8 mouse cellular contexts compared by ENCODE assay signal in genomic region chr15:82337875-82338274, GRCm38 (mm10). TPM values are rescaled to one million over a fixed set of nuclear protein-coding genes. Genes with fewer than 3 reads are reported as not detected.
DNase-seq lines count a peak whose midpoint lies in the region; ATAC-seq and TF ChIP-seq lines count a peak whose summit lies in the region.

No protein-coding gene starts in this region.

- peak overlapping the region; percentile 73 for H3K4me2 ChIP-seq in kidney, embryonic 16.5 days (replicated peaks; ENCODE audit: low read depth, low read length)
- H3K4me2 ChIP-seq in intestine, embryonic 14.5 days (ENCODE audit: low read length) = peak overlapping the region; percentile 81
- H3K4me2 ChIP-seq in myocyte (ENCODE audit: low read depth) = peak overlapping the region; percentile 98

- no peak for ATAC-seq in kidney, embryonic 16.5 days (ENCODE audit: low FRiP score, low TSS enrichment)
- peak; percentile 26 for ATAC-seq in common myeloid progenitor, adult 5-6 weeks (replicated peaks; ENCODE audit: low read depth, poor library complexity, severe bottlenecking)
- no peak for ATAC-seq in intestine, embryonic 14.5 days (replicated peaks; ENCODE audit: low FRiP score, low TSS enrichment, low read depth)

- peak overlapping the region; percentile 61 for H3K4me3 ChIP-seq in kidney, embryonic 16.5 days (ENCODE audit: low read length)
- H3K4me3 ChIP-seq in intestine, embryonic 14.5 days (ENCODE audit: low read depth, low read length) = peak overlapping the region; percentile 70
- peak overlapping the region; percentile 55 for H3K4me3 ChIP-seq in myocyte

- H3K27ac ChIP-seq in kidney, embryonic 16.5 days (ENCODE audit: low read length) = peak overlapping the region; percentile 47; the same call in 1 of the 2 replicates
- peak overlapping the region; percentile 62; the same call in 1 of the 2 replicates for H3K27ac ChIP-seq in intestine, embryonic 14.5 days (ENCODE audit: low read depth)

- intact Hi-C loops in left cerebral cortex, postnatal 4 days (cut with DNase I) = no loop called here

- no peak overlapping the region for H3ac ChIP-seq in myocyte (ENCODE audit: control insufficient read depth, insufficient read length)

- H3K9me3 ChIP-seq in kidney, embryonic 16.5 days (ENCODE audit: low read length) = no peaks in the 10 kb centered on the region
- H3K9me3 ChIP-seq in intestine, embryonic 14.5 days (ENCODE audit: control insufficient read depth, low read length) = no peaks in the 10 kb centered on the region

- 19% methylated on average over 4 of the region's 4 CpGs for WGBS in kidney, embryonic 16.5 days
- 17% methylated on average over 4 of the region's 4 CpGs for WGBS in intestine, embryonic 14.5 days

- no peaks in the 10 kb centered on the region for H3K27me3 ChIP-seq in kidney, embryonic 16.5 days (ENCODE audit: insufficient read depth, low read length)
- no peaks in the 10 kb centered on the region for H3K27me3 ChIP-seq in intestine, embryonic 14.5 days (replicated peaks; ENCODE audit: control insufficient read depth, insufficient read depth, low read length)
- no peaks in the 10 kb centered on the region for H3K27me3 ChIP-seq in myocyte (ENCODE audit: control insufficient read depth, insufficient read depth, insufficient read length)

- peak overlapping the region; percentile 80 for H3K9ac ChIP-seq in kidney, embryonic 16.5 days (replicated peaks; ENCODE audit: low read length)
- peak overlapping the region; percentile 59 for H3K9ac ChIP-seq in intestine, embryonic 14.5 days (ENCODE audit: low read length)

- TF ChIP-seq POLR2A in myocyte (IDR thresholded peaks at IDR 0.05; ENCODE audit: insufficient read length, low read depth) = no peak

- H3K36me3 ChIP-seq in kidney, embryonic 16.5 days (ENCODE audit: insufficient read depth, low read length) = peaks cover 26% of the 10 kb centered on the region
- H3K36me3 ChIP-seq in intestine, embryonic 14.5 days (ENCODE audit: control insufficient read depth, insufficient read depth, low read length) = peaks cover 32% of the 10 kb centered on the region
- H3K36me3 ChIP-seq in myocyte (ENCODE audit: control insufficient read depth, insufficient read depth) = peaks cover 10% of the 10 kb centered on the region

- H3K4me1 ChIP-seq in kidney, embryonic 16.5 days (ENCODE audit: insufficient read depth, low read length) = peaks cover 33% of the 10 kb centered on the region
- peaks cover 23% of the 10 kb centered on the region for H3K4me1 ChIP-seq in intestine, embryonic 14.5 days (replicated peaks; ENCODE audit: control insufficient read depth, insufficient read depth, low read length)

- no peak for DNase-seq in kidney, adult 9 months
- DNase-seq in intestine, embryonic 14.5 days (ENCODE audit: low spot score) = no peak
- no peak for DNase-seq in ovary, postnatal 14 days (ENCODE audit: low spot score)
- DNase-seq in adrenal gland, postnatal 36 days = no peak
- DNase-seq in left cerebral cortex, postnatal 4 days = no peak

- peaks cover 5% of the 10 kb centered on the region for H3K79me2 ChIP-seq in myocyte (ENCODE audit: control insufficient read depth, insufficient read depth)

TF ChIP-seq in myocyte, 11 proteins besides CTCF, POLR2A, EP300 and RAD21:
- no peak for TF ChIP-seq MAX (IDR thresholded peaks at IDR 0.05; ENCODE audit: low read depth)
- TF ChIP-seq USF1 (IDR thresholded peaks at IDR 0.05; ENCODE audit: low read depth) = no peak
- TF ChIP-seq MYOD1 (IDR thresholded peaks at IDR 0.05; ENCODE audit: control insufficient read depth in 1 of 3, insufficient read length in 2 of 3, low read depth in 2 of 3) = no peak
- no peak for TF ChIP-seq POLR2AphosphoS2 (IDR thresholded peaks at IDR 0.05; ENCODE audit: insufficient read length, low read depth)
- TF ChIP-seq TCF3 (IDR thresholded peaks at IDR 0.05; ENCODE audit: insufficient read length, low read depth) = no peak
- no peak for TF ChIP-seq E2F4 (IDR thresholded peaks at IDR 0.05; ENCODE audit: insufficient read depth)
- no peak for TF ChIP-seq MYOG (IDR thresholded peaks at IDR 0.05; ENCODE audit: control insufficient read depth in 1 of 3, insufficient read depth in 1 of 3, insufficient read length in 2 of 3, low read depth in 2 of 3)
- no peak for TF ChIP-seq REST (IDR thresholded peaks at IDR 0.05; ENCODE audit: insufficient read depth, insufficient read length)
- no peak for TF ChIP-seq CEBPB (IDR thresholded peaks at IDR 0.05; ENCODE audit: insufficient read depth, poor library complexity, severe bottlenecking)
- TF ChIP-seq SRF (IDR thresholded peaks at IDR 0.05; ENCODE audit: control insufficient read depth, insufficient read length, low read depth) = no peak

RNA-seq across cellular contexts. Expression of gene Naga, which starts 0.8 kb away (rescaled TPM):
- 81.9 and 87.4 TPM in 2 replicates for polyA plus RNA-seq in kidney, embryonic 16.5 days (2015; fragmentation: Nextera tagmentation; extraction: Ambion mirVana)
- 19.2 and 32.4 TPM in 2 replicates for total RNA-seq in common myeloid progenitor, adult 5-6 weeks (2017)
- 59.7 and 61.2 TPM in 2 replicates for polyA plus RNA-seq in intestine, embryonic 14.5 days (2014; fragmentation: Nextera tagmentation; extraction: Ambion mirVana)
- 53.2 TPM for polyA plus RNA-seq in myocyte (2012; fragmentation: generic; extraction: Trizol)
- 10 to 100 TPM; 59.1 to 68.1 TPM for total RNA-seq in adrenal gland, postnatal 36 days (2021)
- 10 to 100 TPM; 32.1 to 33.6 TPM for total RNA-seq in left cerebral cortex, postnatal 4 days (2021)

RNA-seq across cellular contexts. Expression of gene Pheta2, which starts 0.9 kb away (rescaled TPM):
- 10.4 and 12.5 TPM in 2 replicates for polyA plus RNA-seq in kidney, embryonic 16.5 days (2015; fragmentation: Nextera tagmentation; extraction: Ambion mirVana)
- 13.1 and 15.5 TPM in 2 replicates for total RNA-seq in common myeloid progenitor, adult 5-6 weeks (2017)
- 9.9 and 13.2 TPM in 2 replicates for polyA plus RNA-seq in intestine, embryonic 14.5 days (2014; fragmentation: Nextera tagmentation; extraction: Ambion mirVana)
- 0.05 TPM for polyA plus RNA-seq in myocyte (2012; fragmentation: generic; extraction: Trizol)
- 1 to 10 TPM in 1 of 2 experiments, under 1 TPM in 1; 0.59 to 1.1 TPM for total RNA-seq in adrenal gland, postnatal 36 days (2021)
- total RNA-seq in left cerebral cortex, postnatal 4 days (2021) = 1 to 10 TPM; 1.1 to 1.2 TPM

RNA-seq across cellular contexts. Expression of gene Smdt1, which starts 0.9 kb away (rescaled TPM):
- polyA plus RNA-seq in kidney, embryonic 16.5 days (2015; fragmentation: Nextera tagmentation; extraction: Ambion mirVana) = 319 and 325 TPM in 2 replicates
- 43.6 and 67.9 TPM in 2 replicates for total RNA-seq in common myeloid progenitor, adult 5-6 weeks (2017)
- 260 and 272 TPM in 2 replicates for polyA plus RNA-seq in intestine, embryonic 14.5 days (2014; fragmentation: Nextera tagmentation; extraction: Ambion mirVana)
- polyA plus RNA-seq in myocyte (2012; fragmentation: generic; extraction: Trizol) = 665 TPM
- total RNA-seq in adrenal gland, postnatal 36 days (2021) = 100 to 1,000 TPM; 166 to 186 TPM
- total RNA-seq in left cerebral cortex, postnatal 4 days (2021) = 100 to 1,000 TPM; 122 to 125 TPM

RNA-seq across cellular contexts. Expression of gene Ndufa6, which starts 16.2 kb away (rescaled TPM):
- polyA plus RNA-seq in kidney, embryonic 16.5 days (2015; fragmentation: Nextera tagmentation; extraction: Ambion mirVana) = 415 and 434 TPM in 2 replicates
- 126 and 144 TPM in 2 replicates for total RNA-seq in common myeloid progenitor, adult 5-6 weeks (2017)
- polyA plus RNA-seq in intestine, embryonic 14.5 days (2014; fragmentation: Nextera tagmentation; extraction: Ambion mirVana) = 426 and 466 TPM in 2 replicates
- 517 TPM for polyA plus RNA-seq in myocyte (2012; fragmentation: generic; extraction: Trizol)
- 100 to 1,000 TPM; 439 to 578 TPM for total RNA-seq in adrenal gland, postnatal 36 days (2021)
- 100 to 1,000 TPM; 161 to 174 TPM for total RNA-seq in left cerebral cortex, postnatal 4 days (2021)

RNA-seq across cellular contexts. Expression of gene Wbp2nl, which starts 39.1 kb away (rescaled TPM):
- polyA plus RNA-seq in kidney, embryonic 16.5 days (2015; fragmentation: Nextera tagmentation; extraction: Ambion mirVana) = 0.41 and 0.61 TPM in 2 replicates
- total RNA-seq in common myeloid progenitor, adult 5-6 weeks (2017) = not detected in 2 replicates
- 0.16 and 0.20 TPM in 2 replicates for polyA plus RNA-seq in intestine, embryonic 14.5 days (2014; fragmentation: Nextera tagmentation; extraction: Ambion mirVana)
- not detected for polyA plus RNA-seq in myocyte (2012; fragmentation: generic; extraction: Trizol)
- not detected for total RNA-seq in adrenal gland, postnatal 36 days (2021)
- total RNA-seq in left cerebral cortex, postnatal 4 days (2021) = under 1 TPM in 1 of 2 experiments, not detected in 1; 0.24 TPM
